Mouse (Mus musculus): ENCODE measurements around the gene Yeats2.

DNA sequence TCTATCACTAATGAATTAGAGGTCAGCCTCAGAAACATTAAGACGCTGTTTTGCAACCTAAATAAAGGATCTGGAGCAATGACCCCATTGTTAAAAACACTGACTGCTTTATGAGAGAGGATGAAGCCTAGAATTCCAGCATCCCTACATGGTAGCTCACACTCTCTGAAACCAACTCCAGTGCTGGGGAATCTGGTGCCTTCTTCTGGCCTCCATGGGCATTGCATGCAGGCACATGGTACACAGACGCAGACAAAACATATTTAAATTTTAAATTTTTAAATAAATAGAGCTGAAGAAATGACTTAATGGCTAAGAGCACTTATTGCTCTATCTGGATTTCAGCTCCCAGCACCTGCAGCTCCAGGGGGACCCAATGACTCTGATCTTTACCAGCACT, 44.9 kb upstream of the Yeats2 start:
- no peak for TF ChIP-seq CTCF (IDR thresholded peaks at IDR 0.05; ENCODE audit: low read depth, low read length)
- no peak for TF ChIP-seq TAL1 (conservative IDR thresholded peaks at IDR 0.05; ENCODE audit: low read depth, low read length)
